Mouse (Mus musculus) E14TG2a.4 (cell line): ENCODE results near the gene Exoc6b.

Source experiments
- CTCF ChIP-seq: conservative IDR thresholded peaks from 2 replicates; pipeline ENCODE4 v1.5.1; 2014; ENCODE audit warnings: low read length
- POU5F1 ChIP-seq: IDR thresholded peaks from 2 replicates; pipeline ENCODE4 v1.6.1; 2014; ENCODE audit warnings: low read length, borderline replicate concordance

DNA sequence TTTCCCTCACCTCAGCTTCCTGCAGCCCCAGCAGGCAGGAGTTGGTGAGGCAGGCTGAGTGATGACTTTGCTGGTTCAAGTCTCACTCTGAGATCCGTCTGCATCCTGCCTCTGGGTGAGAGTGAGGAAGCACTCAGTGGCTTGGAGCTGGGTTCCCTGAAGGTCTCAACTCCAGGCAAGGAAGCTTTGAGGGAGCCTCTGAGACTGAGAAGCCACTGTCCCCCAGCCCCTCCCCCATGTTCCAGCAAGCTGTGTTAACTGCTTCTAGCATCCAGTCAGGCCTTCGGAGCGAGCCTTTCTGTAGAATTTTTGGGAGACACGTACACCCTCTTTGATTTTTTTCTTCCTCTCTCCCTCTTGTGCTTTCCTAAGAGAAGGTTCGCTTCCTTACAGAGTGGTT lies 486.5 kb downstream of the Exoc6b start:
- TF ChIP-seq CTCF = no peak
- TF ChIP-seq POU5F1 = no peak
